Mouse (Mus musculus): ENCODE measurements around the gene Tmem163.

Tmem163 gene

GRCm38 (mm10) chr1:127651564-127651963 lies 27.8 kb downstream of the Tmem163 start:
- ATAC-seq (ENCODE audit: low TSS enrichment), result no peak

- peak; percentile 59 for ATAC-seq (ENCODE audit: low TSS enrichment)
Observed at GRCm38 (mm10) chr1:127642976-127643769, 36.2 kb downstream of the Tmem163 start.

GRCm38 (mm10) chr1:127637917-127638316 lies 41.4 kb downstream of the Tmem163 start:
- ATAC-seq (ENCODE audit: low TSS enrichment), result no peak

- ATAC-seq (ENCODE audit: low TSS enrichment), result no peak
Observed at GRCm38 (mm10) chr1:127627151-127627550, 52.2 kb downstream of the Tmem163 start.

- no peak for ATAC-seq (ENCODE audit: low TSS enrichment)
Observed at GRCm38 (mm10) chr1:127625577-127626362, 53.6 kb downstream of the Tmem163 start.

- ATAC-seq (ENCODE audit: low TSS enrichment), result no peak
Observed at GRCm38 (mm10) chr1:127622349-127622748, 57.0 kb downstream of the Tmem163 start.

GRCm38 (mm10) chr1:127619036-127619435 lies 60.3 kb downstream of the Tmem163 start:
- ATAC-seq (ENCODE audit: low TSS enrichment), result no peak

GRCm38 (mm10) chr1:127610378-127610777 lies 69.0 kb downstream of the Tmem163 start:
- ATAC-seq (ENCODE audit: low TSS enrichment), result no peak

- no peak for ATAC-seq (ENCODE audit: low TSS enrichment)
Observed at GRCm38 (mm10) chr1:127609814-127610213, 69.5 kb downstream of the Tmem163 start.

- no peak for ATAC-seq (ENCODE audit: low TSS enrichment)
Observed at GRCm38 (mm10) chr1:127608326-127608725, 71.0 kb downstream of the Tmem163 start.

- peak; percentile 67; the same call in 1 of the 2 replicates for ATAC-seq (ENCODE audit: low TSS enrichment)
Observed at GRCm38 (mm10) chr1:127603697-127604631, 75.4 kb downstream of the Tmem163 start.

GRCm38 (mm10) chr1:127596143-127596542 lies 83.2 kb downstream of the Tmem163 start:
- no peak for ATAC-seq (ENCODE audit: low TSS enrichment)

GRCm38 (mm10) chr1:127595735-127596134 lies 83.6 kb downstream of the Tmem163 start:
- ATAC-seq (ENCODE audit: low TSS enrichment), result no peak

- no peak for ATAC-seq (ENCODE audit: low TSS enrichment)
Observed at GRCm38 (mm10) chr1:127589542-127589941, 89.8 kb downstream of the Tmem163 start.

GRCm38 (mm10) chr1:127587071-127587470 lies 92.3 kb downstream of the Tmem163 start:
- no peak for ATAC-seq (ENCODE audit: low TSS enrichment)

- ATAC-seq (ENCODE audit: low TSS enrichment), result no peak
Observed at GRCm38 (mm10) chr1:127586156-127586555, 93.2 kb downstream of the Tmem163 start.

GRCm38 (mm10) chr1:127577981-127578380 lies 101.4 kb downstream of the Tmem163 start:
- no peak for ATAC-seq (ENCODE audit: low TSS enrichment)

GRCm38 (mm10) chr1:127577083-127577482 lies 102.3 kb downstream of the Tmem163 start:
- no peak for ATAC-seq (ENCODE audit: low TSS enrichment)

GRCm38 (mm10) chr1:127576563-127576962 lies 102.8 kb downstream of the Tmem163 start:
- no peak for ATAC-seq (ENCODE audit: low TSS enrichment)

GRCm38 (mm10) chr1:127576143-127576542 lies 103.2 kb downstream of the Tmem163 start:
- no peak for ATAC-seq (ENCODE audit: low TSS enrichment)

- no peak for ATAC-seq (ENCODE audit: low TSS enrichment)
Observed at GRCm38 (mm10) chr1:127575692-127576091, 103.7 kb downstream of the Tmem163 start.

- no peak for ATAC-seq (ENCODE audit: low TSS enrichment)
Observed at GRCm38 (mm10) chr1:127573186-127573585, 106.2 kb downstream of the Tmem163 start.

Data from frontal cortex, adult (tissue).